In the genomic region with DNA sequence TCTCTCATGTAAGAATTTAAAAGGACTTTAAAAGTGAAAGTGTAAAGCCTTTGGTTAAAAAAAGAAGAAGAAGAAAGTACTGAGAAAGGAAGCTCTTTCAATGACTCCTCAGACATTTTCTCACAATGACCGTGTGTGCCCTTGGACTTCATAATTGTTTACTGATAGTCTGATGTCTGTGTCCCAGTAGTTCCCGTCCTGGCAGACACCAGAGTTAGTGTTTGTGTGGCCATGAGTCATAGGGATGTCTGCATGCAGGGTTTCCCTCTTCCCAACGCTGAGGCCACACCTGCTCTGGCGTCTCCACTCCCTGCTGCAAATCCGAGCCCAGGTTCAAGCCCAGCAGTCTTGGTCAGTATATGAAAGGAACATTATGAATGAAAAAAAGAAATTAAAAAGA, we compare ENCODE assay signal across 9 mouse cellular contexts. TPM values are rescaled to one million over a fixed set of nuclear protein-coding genes. Genes with fewer than 3 reads are reported as not detected.
A peak's percentile ranks its signal among the peaks of the same experiment; 100 is the strongest.
DNase-seq lines count a peak whose midpoint lies in the region; ATAC-seq lines count a peak whose summit lies in the region.
"Had no signal": no experiment of that assay in that cellular context is flagged by ENCODE, and none has a peak within 500 bp of the region (broad histone marks: within the 10 kb centered on the region; RNA-seq: fewer than 3 reads in every experiment).

No protein-coding gene starts in this region.

- H3K36me3 ChIP-seq in midbrain, embryonic 15.5 days (replicated peaks): no peaks in the 10 kb centered on the region
- H3K36me3 ChIP-seq: midbrain, embryonic 10.5 days had no signal

- H3K27ac ChIP-seq in midbrain, embryonic 15.5 days: no peak overlapping the region
- H3K27ac ChIP-seq: midbrain, embryonic 10.5 days had no signal

- ATAC-seq in midbrain, embryonic 15.5 days (replicated peaks): no peak
- ATAC-seq: forebrain, embryonic 16.5 days had no signal

- H3K27me3 ChIP-seq in midbrain, embryonic 15.5 days (replicated peaks): no peaks in the 10 kb centered on the region

- no peaks in the 10 kb centered on the region for H3K9me3 ChIP-seq in midbrain, embryonic 15.5 days
- H3K9me3 ChIP-seq: midbrain, embryonic 10.5 days had no signal

- H3K4me2 ChIP-seq in midbrain, embryonic 15.5 days: no peak overlapping the region

- no peak overlapping the region for H3K4me3 ChIP-seq in midbrain, embryonic 15.5 days
- H3K4me3 ChIP-seq: midbrain, embryonic 10.5 days had no signal

- DNase-seq in testis, postnatal 14 days (ENCODE audit: low spot score): peak; percentile 18
- no peak for DNase-seq in testis, postnatal 10 days (ENCODE audit: low spot score)
- peak; percentile 15 for DNase-seq in gastrocnemius, postnatal 10 days
- DNase-seq in large intestine, adult 2 months (ENCODE audit: low read depth, low spot score): peak; percentile 73
- DNase-seq in yolk sac, embryonic 10.5 days (ENCODE audit: low spot score): peak; percentile 24
- DNase-seq in cerebellum, adult 9-11 months: no peak

- no peak overlapping the region for H3K9ac ChIP-seq in midbrain, embryonic 15.5 days

- H3K4me1 ChIP-seq in midbrain, embryonic 15.5 days: peaks cover 7% of the 10 kb centered on the region; the same call in 1 of the 2 replicates

- WGBS in large intestine, adult 2 months: under 1% methylated on average over 5 of the region's 5 CpGs
- 58% methylated on average over 5 of the region's 5 CpGs for WGBS in midbrain, embryonic 15.5 days

RNA-seq across cellular contexts. Expression of a gene that starts 29.0 kb away (rescaled TPM):
- total RNA-seq in gastrocnemius, postnatal 10 days (2021): 10 to 100 TPM; 58.2 to 70.9 TPM
- 13.6 and 23.1 TPM in 2 replicates for polyA plus RNA-seq in large intestine, adult 2 months (2012; rRNA removed)
- polyA plus RNA-seq in midbrain, embryonic 15.5 days (2015; fragmentation: Nextera tagmentation; extraction: Ambion mirVana): 51.3 and 53.9 TPM in 2 replicates

RNA-seq across cellular contexts. Expression of a gene that starts 29.1 kb away (rescaled TPM):
- not detected for total RNA-seq in gastrocnemius, postnatal 10 days (2021)
- not detected in 2 replicates for polyA plus RNA-seq in large intestine, adult 2 months (2012; rRNA removed)
- polyA plus RNA-seq in midbrain, embryonic 15.5 days (2015; fragmentation: Nextera tagmentation; extraction: Ambion mirVana): not detected in 2 replicates
- polyA plus RNA-seq: forebrain, embryonic 16.5 days; midbrain, embryonic 10.5 days had no signal

Comparison
In these comparisons a context has a peak if more than half of its experiments do, and no peak if none do; other contexts are left out.
1. DNase-seq: peak in testis, postnatal 14 days (single experiment), gastrocnemius, postnatal 10 days (single experiment), large intestine, adult 2 months (single experiment) and yolk sac, embryonic 10.5 days (single experiment); none in testis, postnatal 10 days (single experiment) and cerebellum, adult 9-11 months (single experiment).